Mouse (Mus musculus) intestine, postnatal 0 days (tissue): Measurements from ENCODE around the gene Gnpnat1. TPM values are rescaled to one million over a fixed set of nuclear protein-coding genes. Genes with fewer than 3 reads are reported as not detected.
A peak's percentile ranks its signal among the peaks of the same experiment; 100 is the strongest.
"Not testable (repeated sequence)": the region's sequence is repeated elsewhere in the genome, so short reads cannot be mapped to it uniquely, and the experiment has no call there.

Experiments
- ATAC-seq: fragments of 200-750 bp; cut with Nextera tagmentation; 2 replicates; pipeline ENCODE4 v1.8.0; 2017; ENCODE audit warnings: mild to moderate bottlenecking, moderate TSS enrichment, moderate library complexity
- H3K27ac ChIP-seq: fragments of 300-500 bp; sonication (generic); 2 replicates; pipeline ENCODE4 v1.5.1; 2014; ENCODE audit warnings: mild to moderate bottlenecking, low read depth, low read length, moderate library complexity
- H3K27me3 ChIP-seq: fragments of 300-500 bp; sonication (generic); replicated peaks from 2 replicates; pipeline ENCODE4 v1.6.1; 2014; ENCODE audit warnings: low read length, mixed read lengths; ENCODE audit not compliant: control insufficient read depth, insufficient read depth
- H3K36me3 ChIP-seq: fragments of 300-500 bp; sonication (generic); 2 replicates; pipeline ENCODE4 v1.6.1; 2014; ENCODE audit warnings: mild to moderate bottlenecking, moderate library complexity; ENCODE audit not compliant: control insufficient read depth, insufficient read depth
- H3K4me1 ChIP-seq: fragments of 300-500 bp; sonication (generic); replicated peaks from 2 replicates; pipeline ENCODE4 v1.6.1; 2014; ENCODE audit warnings: antibody characterized with exemption, low read length, mixed read lengths; ENCODE audit not compliant: control insufficient read depth, insufficient read depth
- H3K4me2 ChIP-seq: fragments of 300-500 bp; sonication (generic); replicated peaks from 2 replicates; pipeline ENCODE4 v1.6.1; 2014; ENCODE audit warnings: low read depth, mild to moderate bottlenecking, moderate library complexity
- H3K4me3 ChIP-seq: fragments of 300-500 bp; sonication (generic); 2 replicates; pipeline ENCODE4 v1.5.1; 2014; ENCODE audit warnings: low read depth, low read length
- H3K9ac ChIP-seq: fragments of 300-500 bp; sonication (generic); 2 replicates; pipeline ENCODE4 v1.6.1; 2014; ENCODE audit warnings: mild to moderate bottlenecking, low read depth, low read length
- H3K9me3 ChIP-seq: fragments of 300-500 bp; sonication (generic); 2 replicates; pipeline ENCODE4 v1.6.1; 2016; ENCODE audit warnings: mixed run types; ENCODE audit not compliant: control insufficient read depth
- CTCF ChIP-seq: sonication (generic); IDR thresholded peaks from 2 replicates; pipeline ENCODE4 v1.5.1; 2016; ENCODE audit warnings: low read depth, mild to moderate bottlenecking, control low read depth, antibody characterized with exemption, moderate library complexity
- WGBS: fragments of 180-500 bp; shearing (Covaris S2); extraction: QIAGEN DNeasy Blood & Tissue Kit; methylation state at CpG from one replicate; pipeline ENCODE4 v1.1.7; 2014; 5-methylcytosine and 5-hydroxymethylcytosine counted together
- polyA plus RNA-seq: library from polyadenylated mRNA; unstranded; fragments of >200 nt; fragmentation: Nextera tagmentation; extraction: Ambion mirVana; gene quantifications from 2 replicates; pipeline ENCODE4 v1.2.1, GENCODE M21; 2015

Gene Gnpnat1
- 37.8 and 40.9 TPM in 2 replicates for polyA plus RNA-seq

- 70% methylated on average over 2 of the region's 3 CpGs for WGBS
- not testable (repeated sequence) for H3K4me2 ChIP-seq
Measured at GRCm38 (mm10) chr14:45404813-45405212, at the start of gene Gnpnat1. Gene Gnpnat1, minus strand, starts transcription at chr14:45404913.

GRCm38 (mm10) chr14:45453538-45454233, 49.0 kb upstream of the Gnpnat1 start:
- H3K9ac ChIP-seq, result no peak overlapping the region
- no peak overlapping the region for H3K4me2 ChIP-seq
- ATAC-seq, result no peak
- no peak for TF ChIP-seq CTCF
- no peaks in the 10 kb centered on the region for H3K9me3 ChIP-seq
- no peaks in the 10 kb centered on the region for H3K27me3 ChIP-seq
- H3K36me3 ChIP-seq, result peaks cover 4% of the 10 kb centered on the region; the same call in 1 of the 2 replicates
- H3K4me3 ChIP-seq, result no peak overlapping the region
- H3K4me1 ChIP-seq, result no peaks in the 10 kb centered on the region
- 66% methylated on average over 5 of the region's 5 CpGs for WGBS
- H3K27ac ChIP-seq, result peak overlapping the region; percentile 58; the same call in 1 of the 2 replicates

More at GRCm38 (mm10) chr14:45404813-45405212, at the start of gene Gnpnat1:
- not testable (repeated sequence) for ATAC-seq, H3K4me1 ChIP-seq, H3K27ac ChIP-seq, H3K36me3 ChIP-seq, H3K9ac ChIP-seq, H3K27me3 ChIP-seq, H3K9me3 ChIP-seq, H3K4me3 ChIP-seq

GRCm38 (mm10) chr14:45452861-45453512, 48.3 kb upstream of the Gnpnat1 start:
- 0 out of 2 replicates have a peak overlapping the region, but pooled peaks have one; percentile 17 for H3K4me2 ChIP-seq
- no peak overlapping the region for H3K9ac ChIP-seq
- no peaks in the 10 kb centered on the region for H3K9me3 ChIP-seq
- H3K27ac ChIP-seq, result 0 out of 2 replicates have a peak overlapping the region, but pooled peaks have one; percentile 11
- H3K4me1 ChIP-seq, result no peaks in the 10 kb centered on the region
- H3K36me3 ChIP-seq, result no peaks in the 10 kb centered on the region
- no peak overlapping the region for H3K4me3 ChIP-seq
- ATAC-seq, result no peak
- no peak for TF ChIP-seq CTCF
- no peaks in the 10 kb centered on the region for H3K27me3 ChIP-seq
- 12% methylated on average over 11 of the region's 11 CpGs for WGBS

GRCm38 (mm10) chr14:45452148-45452547, 47.4 kb upstream of the Gnpnat1 start:
- Histone ChIP-seq H3K27ac (peak overlapping the region; percentile 36), H3K4me3 (no peak overlapping the region), H3K4me2 (no peak overlapping the region), H3K36me3 (no peaks in the 10 kb centered on the region), H3K4me1 (no peaks in the 10 kb centered on the region), H3K9ac (no peak overlapping the region), H3K9me3 (no peaks in the 10 kb centered on the region), H3K27me3 (no peaks in the 10 kb centered on the region)
- no peak for ATAC-seq
- 49% methylated on average over 4 of the region's 4 CpGs for WGBS
- TF ChIP-seq CTCF, result no peak

GRCm38 (mm10) chr14:45451090-45451489, 46.4 kb upstream of the Gnpnat1 start:
- WGBS, result 29% methylated on average over 2 of the region's 2 CpGs
- no peak overlapping the region for H3K27ac ChIP-seq
- TF ChIP-seq CTCF, result no peak
- H3K4me2 ChIP-seq, result no peak overlapping the region
- H3K4me3 ChIP-seq, result no peak overlapping the region
- H3K27me3 ChIP-seq, result no peaks in the 10 kb centered on the region
- ATAC-seq, result peak; percentile 54; the same call in 1 of the 2 replicates
- H3K36me3 ChIP-seq, result no peaks in the 10 kb centered on the region
- no peaks in the 10 kb centered on the region for H3K4me1 ChIP-seq
- H3K9me3 ChIP-seq, result no peaks in the 10 kb centered on the region
- no peak overlapping the region for H3K9ac ChIP-seq

GRCm38 (mm10) chr14:45446777-45447176, 42.1 kb upstream of the Gnpnat1 start:
- H3K27ac ChIP-seq, result no peak overlapping the region
- H3K27me3 ChIP-seq, result no peaks in the 10 kb centered on the region
- no peaks in the 10 kb centered on the region for H3K9me3 ChIP-seq
- no peak overlapping the region for H3K9ac ChIP-seq
- H3K4me2 ChIP-seq, result no peak overlapping the region
- 52% methylated on average over 3 of the region's 3 CpGs for WGBS
- H3K4me3 ChIP-seq, result no peak overlapping the region
- H3K36me3 ChIP-seq, result no peaks in the 10 kb centered on the region
- H3K4me1 ChIP-seq, result 0 out of 2 replicates have a peak, but pooled peaks cover 5% of the 10 kb centered on the region
- no peak for TF ChIP-seq CTCF
- no peak for ATAC-seq
